Mouse (Mus musculus) CD4-positive, CD25-positive, alpha-beta regulatory T cell, adult 2 months (primary cell): ENCODE measurements around the gene Foxo1.

Experiments used
- DNase-seq: peaks from one replicate; pipeline ENCODE4 v3.0.0-alpha.2; 2012; ENCODE audit warnings: low read depth, low spot score

Gene Foxo1

GRCm38 (mm10) chr3:52308586-52309321 is 40.6 kb downstream of the Foxo1 start:
- no peak for DNase-seq

- no peak for DNase-seq
These were observed 52.6 kb downstream of the Foxo1 start for GRCm38 (mm10) chr3:52320516-52321270.

GRCm38 (mm10) chr3:52322401-52323385 is 54.6 kb downstream of the Foxo1 start:
- peak; percentile 62 for DNase-seq

GRCm38 (mm10) chr3:52325006-52325405 is 56.9 kb downstream of the Foxo1 start:
- DNase-seq, result no peak

GRCm38 (mm10) chr3:52326687-52327086 is 58.6 kb downstream of the Foxo1 start:
- DNase-seq, result no peak

GRCm38 (mm10) chr3:52327146-52327545 is 59.0 kb downstream of the Foxo1 start:
- DNase-seq, result no peak

GRCm38 (mm10) chr3:52331709-52332108 is 63.6 kb downstream of the Foxo1 start:
- DNase-seq, result no peak

GRCm38 (mm10) chr3:52338761-52339160 is 70.6 kb downstream of the Foxo1 start:
- DNase-seq, result no peak

GRCm38 (mm10) chr3:52340336-52341034 is 72.3 kb downstream of the Foxo1 start:
- peak; percentile 45 for DNase-seq

- DNase-seq, result no peak
These were observed 74.1 kb downstream of the Foxo1 start for GRCm38 (mm10) chr3:52342226-52342625.

- DNase-seq, result no peak
These were observed 74.7 kb downstream of the Foxo1 start for GRCm38 (mm10) chr3:52342801-52343200.

- DNase-seq, result peak; percentile 60
These were observed 75.3 kb downstream of the Foxo1 start for GRCm38 (mm10) chr3:52343270-52344070.

- no peak for DNase-seq
These were observed 77.7 kb downstream of the Foxo1 start for GRCm38 (mm10) chr3:52345881-52346280.

GRCm38 (mm10) chr3:52346986-52347710 is 79.0 kb downstream of the Foxo1 start:
- no peak for DNase-seq

- DNase-seq, result no peak
These were observed 80.0 kb downstream of the Foxo1 start for GRCm38 (mm10) chr3:52347980-52348622.

- DNase-seq, result no peak
These were observed 82.5 kb downstream of the Foxo1 start for GRCm38 (mm10) chr3:52350636-52351035.

- DNase-seq, result no peak
These were observed 83.8 kb downstream of the Foxo1 start for GRCm38 (mm10) chr3:52351901-52352300.

GRCm38 (mm10) chr3:52354203-52354602 is 86.1 kb downstream of the Foxo1 start:
- DNase-seq, result no peak
